Mouse (Mus musculus) embryonic facial prominence, embryonic 11.5 days (tissue): Measurements from ENCODE around the gene Pde4dip. TPM values are rescaled to one million over a fixed set of nuclear protein-coding genes. Genes with fewer than 3 reads are reported as not detected.
A peak's percentile ranks its signal among the peaks of the same experiment; 100 is the strongest.

ENCODE experiments used
- ATAC-seq: fragments of 200-750 bp; cut with Nextera tagmentation; replicated peaks from 2 replicates; pipeline ENCODE4 v1.8.0; 2017; ENCODE audit warnings: low read depth; ENCODE audit not compliant: insufficient number of reproducible peaks, low FRiP score, low TSS enrichment
- DNase-seq: peaks from one replicate; pipeline ENCODE4 v3.0.0-alpha.2; 2015; ENCODE audit warnings: low spot score
- H3K27ac ChIP-seq: fragments of 300-500 bp; sonication (generic); replicated peaks from 2 replicates; pipeline ENCODE4 v1.5.1; 2014; ENCODE audit warnings: mild to moderate bottlenecking, low read depth, low read length, control low read depth
- H3K27me3 ChIP-seq: fragments of 300-500 bp; sonication (generic); 2 replicates; pipeline ENCODE4 v1.6.1; 2014; ENCODE audit warnings: mild to moderate bottlenecking, low read length, moderate library complexity, mixed read lengths; ENCODE audit not compliant: control insufficient read depth, insufficient read depth
- H3K36me3 ChIP-seq: fragments of 300-500 bp; sonication (generic); replicated peaks from 2 replicates; pipeline ENCODE4 v1.6.1; 2014; ENCODE audit warnings: low read depth, mild to moderate bottlenecking, low read length, moderate library complexity, mixed read lengths; ENCODE audit not compliant: control insufficient read depth, insufficient read depth
- H3K4me1 ChIP-seq: fragments of 300-500 bp; sonication (generic); 2 replicates; pipeline ENCODE4 v1.6.1; 2014; ENCODE audit warnings: low read length, mixed read lengths; ENCODE audit not compliant: control insufficient read depth, insufficient read depth
- H3K4me2 ChIP-seq: fragments of 300-500 bp; sonication (generic); 2 replicates; pipeline ENCODE4 v1.6.1; 2014; ENCODE audit warnings: low read depth, mild to moderate bottlenecking, control low read depth, low read length, moderate library complexity
- H3K4me3 ChIP-seq: fragments of 300-500 bp; sonication (generic); 2 replicates; pipeline ENCODE4 v1.5.1; 2014; ENCODE audit warnings: low read depth, low read length, control low read depth
- H3K9ac ChIP-seq: fragments of 300-500 bp; sonication (generic); replicated peaks from 2 replicates; pipeline ENCODE4 v1.6.1; 2014; ENCODE audit warnings: mild to moderate bottlenecking, control low read depth, low read length
- H3K9me3 ChIP-seq: fragments of 300-500 bp; sonication (generic); replicated peaks from 2 replicates; pipeline ENCODE4 v1.6.1; 2016; ENCODE audit warnings: mild to moderate bottlenecking, low read length, inconsistent platforms, mixed read lengths; ENCODE audit not compliant: control insufficient read depth
- WGBS: fragments of 180-500 bp; shearing (Covaris S2); extraction: QIAGEN DNeasy Blood & Tissue Kit; methylation state at CpG from one replicate; pipeline ENCODE4 v1.1.7; 2014; 5-methylcytosine and 5-hydroxymethylcytosine counted together
- polyA plus RNA-seq: library from polyadenylated mRNA; unstranded; fragments of >200 nt; fragmentation: Nextera tagmentation; extraction: Ambion mirVana; gene quantifications from 2 replicates; pipeline ENCODE4 v1.2.1, GENCODE M21; 2014

Gene Pde4dip
- polyA plus RNA-seq, 1 experiment from 2014 or later: 29.2 TPM

- WGBS: under 1% methylated on average over 46 of the region's 50 CpGs
- H3K36me3 ChIP-seq: no peaks in the 10 kb centered on the region
- H3K4me3 ChIP-seq: peak overlapping the region; percentile 82
- H3K9me3 ChIP-seq: no peaks in the 10 kb centered on the region
- H3K27ac ChIP-seq: no peak overlapping the region
- H3K4me1 ChIP-seq: no peaks in the 10 kb centered on the region; the same call in 1 of the 2 replicates
- no peak for DNase-seq
- peak overlapping the region; percentile 65 for H3K9ac ChIP-seq
- peak; percentile 61 for ATAC-seq
- H3K27me3 ChIP-seq: no peaks in the 10 kb centered on the region
- H3K4me2 ChIP-seq: peak overlapping the region; percentile 56
Measured at GRCm38 (mm10) chr3:97658426-97659193, 229.9 kb downstream of the Pde4dip start.

GRCm38 (mm10) chr3:97657655-97658411 lies 230.7 kb downstream of the Pde4dip start, which contains the start of gene Prkab2:
Gene Prkab2 (plus strand): TSS chr3:97658193.
- Histone ChIP-seq H3K36me3 (no peaks in the 10 kb centered on the region), H3K4me2 (peak within 1 kb of the TSS; percentile 58), H3K9me3 (no peaks in the 10 kb centered on the region), H3K4me1 (no peaks in the 10 kb centered on the region; the same call in 1 of the 2 replicates), H3K27ac (no peak within 1 kb of the TSS), H3K9ac (peak within 1 kb of the TSS; percentile 65), H3K27me3 (no peaks in the 10 kb centered on the region), H3K4me3 (peak within 1 kb of the TSS; percentile 82)
- peak; percentile 99 for DNase-seq
- ATAC-seq: peak; percentile 94
- WGBS: 3% methylated on average over 45 of the region's 51 CpGs

GRCm38 (mm10) chr3:97654901-97655300 lies 233.6 kb downstream of the Pde4dip start:
- Histone ChIP-seq H3K27me3 (no peaks in the 10 kb centered on the region), H3K36me3 (no peaks in the 10 kb centered on the region), H3K4me3 (no peak overlapping the region), H3K4me1 (no peaks in the 10 kb centered on the region; the same call in 1 of the 2 replicates), H3K27ac (no peak overlapping the region), H3K4me2 (no peak overlapping the region), H3K9ac (no peak overlapping the region), H3K9me3 (no peaks in the 10 kb centered on the region)
- WGBS: 80% methylated on average over 8 of the region's 8 CpGs
- no peak for DNase-seq
- no peak for ATAC-seq

- ATAC-seq: no peak
- 92% methylated on average over 5 of the region's 5 CpGs for WGBS
- Histone ChIP-seq H3K4me1 (no peaks in the 10 kb centered on the region; the same call in 1 of the 2 replicates), H3K36me3 (no peaks in the 10 kb centered on the region), H3K9me3 (no peaks in the 10 kb centered on the region), H3K27me3 (no peaks in the 10 kb centered on the region), H3K4me3 (no peak overlapping the region), H3K4me2 (no peak overlapping the region), H3K27ac (no peak overlapping the region), H3K9ac (no peak overlapping the region)
- DNase-seq: no peak
Measured at GRCm38 (mm10) chr3:97653781-97654180, 234.7 kb downstream of the Pde4dip start.

GRCm38 (mm10) chr3:97651604-97652003 lies 236.9 kb downstream of the Pde4dip start:
- Histone ChIP-seq H3K4me1 (no peaks in the 10 kb centered on the region), H3K9me3 (no peaks in the 10 kb centered on the region), H3K36me3 (no peaks in the 10 kb centered on the region), H3K4me3 (no peak overlapping the region), H3K27me3 (no peaks in the 10 kb centered on the region), H3K27ac (no peak overlapping the region), H3K9ac (no peak overlapping the region), H3K4me2 (no peak overlapping the region)
- ATAC-seq: no peak
- no peak for DNase-seq
- 88% methylated on average over 10 of the region's 10 CpGs for WGBS

GRCm38 (mm10) chr3:97649469-97649868 lies 239.0 kb downstream of the Pde4dip start:
- H3K4me1 ChIP-seq: no peaks in the 10 kb centered on the region
- no peak for ATAC-seq
- H3K9me3 ChIP-seq: no peaks in the 10 kb centered on the region
- 81% methylated on average over 6 of the region's 6 CpGs for WGBS
- H3K9ac ChIP-seq: no peak overlapping the region
- no peak for DNase-seq
- H3K27ac ChIP-seq: no peak overlapping the region
- no peaks in the 10 kb centered on the region for H3K36me3 ChIP-seq
- H3K4me3 ChIP-seq: no peak overlapping the region
- no peaks in the 10 kb centered on the region for H3K27me3 ChIP-seq
- H3K4me2 ChIP-seq: no peak overlapping the region

- Histone ChIP-seq H3K36me3 (no peaks in the 10 kb centered on the region), H3K9me3 (no peaks in the 10 kb centered on the region), H3K4me2 (no peak overlapping the region), H3K9ac (no peak overlapping the region), H3K4me3 (no peak overlapping the region), H3K4me1 (no peaks in the 10 kb centered on the region), H3K27ac (no peak overlapping the region), H3K27me3 (no peaks in the 10 kb centered on the region)
- ATAC-seq: no peak
- DNase-seq: no peak
- 77% methylated on average over 3 of the region's 3 CpGs for WGBS
Measured at GRCm38 (mm10) chr3:97649022-97649421, 239.5 kb downstream of the Pde4dip start.

- Histone ChIP-seq H3K27ac (no peak overlapping the region), H3K4me1 (no peaks in the 10 kb centered on the region), H3K4me2 (no peak overlapping the region), H3K9me3 (no peaks in the 10 kb centered on the region), H3K27me3 (no peaks in the 10 kb centered on the region), H3K4me3 (no peak overlapping the region), H3K9ac (no peak overlapping the region), H3K36me3 (no peaks in the 10 kb centered on the region)
- DNase-seq: no peak
- ATAC-seq: no peak
- WGBS: 41% methylated on average over 1 of the region's 1 CpGs
Measured at GRCm38 (mm10) chr3:97648518-97648917, 240.0 kb downstream of the Pde4dip start.
